Mouse (Mus musculus): ENCODE measurements around the gene Aqp3. TPM values are rescaled to one million over a fixed set of nuclear protein-coding genes. Genes with fewer than 3 reads are reported as not detected.
A peak's percentile ranks its signal among the peaks of the same experiment; 100 is the strongest.

The Aqp3 gene
- polyA plus RNA-seq, 1 experiment from 2014 or later: 7.7 TPM

DNA sequence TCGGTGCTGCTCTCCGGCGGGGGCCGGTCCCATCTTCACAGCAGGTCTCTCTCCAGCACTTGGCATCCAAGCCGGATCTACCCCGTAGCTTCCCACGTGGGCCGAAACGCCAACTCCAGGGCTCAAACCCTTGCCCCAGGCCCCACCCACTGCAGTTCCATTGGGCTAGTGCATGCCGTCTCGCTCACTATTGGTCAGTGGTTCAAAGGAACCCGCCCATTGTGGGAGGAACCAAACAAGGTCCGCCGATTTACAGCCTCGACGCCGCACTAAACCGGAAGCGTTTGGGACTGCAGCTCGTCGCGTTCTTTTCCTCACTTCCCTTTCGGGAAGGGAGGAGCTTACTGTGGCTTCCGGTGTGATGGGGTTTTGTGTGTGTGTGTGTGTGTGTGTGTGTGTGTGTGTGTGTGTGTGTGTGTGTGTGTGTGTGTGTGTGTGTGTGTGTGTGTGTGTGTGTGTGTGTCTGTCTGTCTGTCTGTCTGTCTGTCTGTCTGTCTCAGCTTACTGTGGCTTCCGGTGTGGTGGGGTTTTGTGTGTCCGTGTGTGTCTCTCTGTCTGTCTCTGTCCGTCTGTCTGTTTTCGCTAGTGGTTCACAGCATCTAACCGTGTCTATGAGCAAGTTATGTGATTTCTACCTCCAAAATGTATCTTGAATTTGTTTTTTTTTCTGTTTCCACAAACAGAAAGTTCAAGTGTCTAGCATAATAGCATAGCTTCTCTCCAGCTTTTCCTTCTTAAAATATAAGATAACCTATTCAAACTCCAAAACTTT, 26.4 kb upstream of the Aqp3 start, which contains the start of gene Nol6:
TSS of gene Nol6 (minus strand) at position 276 of the 772 bp plus-strand sequence.
- Histone ChIP-seq H3K4me2 (replicated peaks) (peak within 1 kb of the TSS; percentile 89), H3K27ac (no peak within 1 kb of the TSS; the same call in 1 of the 2 replicates), H3K36me3 (peaks cover 36% of the 10 kb centered on the region), H3K27me3 (no peaks in the 10 kb centered on the region), H3K9ac (peak within 1 kb of the TSS; percentile 73), H3K4me1 (peaks cover 10% of the 10 kb centered on the region), H3K4me3 (peak within 1 kb of the TSS; percentile 76), H3K9me3 (no peaks in the 10 kb centered on the region)
- 3% methylated on average over 29 of the region's 29 CpGs for WGBS
- peak; percentile 100 for ATAC-seq (ENCODE audit: low FRiP score, low read depth)

DNA sequence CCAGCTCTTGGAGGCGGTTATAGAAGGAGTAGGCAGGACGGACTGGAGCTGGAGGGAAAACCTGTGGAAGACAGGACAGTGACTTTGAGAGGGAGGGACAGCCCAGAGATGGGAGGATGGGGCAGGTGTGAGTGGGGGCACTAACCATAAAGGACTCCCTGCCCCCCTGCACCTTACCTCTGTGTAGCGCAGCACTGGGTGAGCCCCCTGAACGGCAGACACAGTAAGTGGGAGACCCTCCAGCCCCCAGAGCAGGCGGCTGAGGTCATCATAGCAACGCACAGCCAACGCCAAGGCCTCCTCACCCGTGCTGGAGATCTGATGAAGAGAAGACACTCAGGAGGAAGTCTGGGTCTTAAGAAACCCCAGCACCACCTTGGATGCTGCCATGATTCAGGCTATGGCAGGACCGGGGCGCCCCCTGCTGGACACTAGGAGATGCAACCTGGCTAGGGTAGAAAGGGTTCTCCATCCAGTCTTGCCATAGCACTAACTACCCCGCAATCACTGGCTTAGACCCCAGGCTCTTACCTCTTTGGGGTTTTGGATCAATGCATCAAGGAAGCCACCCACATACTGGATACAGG, 20.8 kb upstream of the Aqp3 start:
- WGBS: 70% methylated on average over 11 of the region's 11 CpGs
- ATAC-seq (ENCODE audit: low FRiP score, low read depth): 0 out of 2 replicates have a peak, but pooled peaks have one; percentile 12
- H3K27ac ChIP-seq: no peak overlapping the region
- no peak overlapping the region for H3K4me2 ChIP-seq (replicated peaks)
- no peak overlapping the region for H3K9ac ChIP-seq
- H3K4me1 ChIP-seq: peaks cover 10% of the 10 kb centered on the region
- H3K4me3 ChIP-seq: no peak overlapping the region
- no peaks in the 10 kb centered on the region for H3K9me3 ChIP-seq
- no peaks in the 10 kb centered on the region for H3K27me3 ChIP-seq
- H3K36me3 ChIP-seq: peaks cover 91% of the 10 kb centered on the region

DNA sequence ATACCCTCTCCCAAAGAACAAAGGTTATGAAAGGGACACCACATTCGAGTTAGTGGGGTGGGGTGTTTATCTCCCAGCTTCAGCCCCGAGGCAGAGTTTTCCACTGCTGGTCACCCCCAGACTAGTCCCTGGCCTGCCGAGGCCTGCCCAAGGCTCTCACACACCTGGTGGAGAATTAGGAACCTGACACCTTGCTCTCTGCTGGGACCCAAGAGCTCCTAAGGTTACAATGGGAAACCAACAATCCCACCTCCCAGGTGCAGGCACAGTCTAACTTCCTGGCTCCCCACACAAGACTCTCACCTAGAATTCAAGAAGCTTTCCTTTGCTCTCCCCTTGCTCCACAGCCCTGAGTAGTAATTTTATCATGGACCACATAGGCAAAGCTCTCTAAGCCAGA, 18.8 kb upstream of the Aqp3 start:
- WGBS: 67% methylated on average over 3 of the region's 3 CpGs
- no peak for ATAC-seq (ENCODE audit: low FRiP score, low read depth)
- Histone ChIP-seq H3K27ac (no peak overlapping the region), H3K9ac (no peak overlapping the region), H3K27me3 (no peaks in the 10 kb centered on the region), H3K4me2 (replicated peaks) (no peak overlapping the region), H3K36me3 (peaks cover 83% of the 10 kb centered on the region), H3K4me3 (no peak overlapping the region), H3K4me1 (no peaks in the 10 kb centered on the region), H3K9me3 (no peaks in the 10 kb centered on the region)

DNA sequence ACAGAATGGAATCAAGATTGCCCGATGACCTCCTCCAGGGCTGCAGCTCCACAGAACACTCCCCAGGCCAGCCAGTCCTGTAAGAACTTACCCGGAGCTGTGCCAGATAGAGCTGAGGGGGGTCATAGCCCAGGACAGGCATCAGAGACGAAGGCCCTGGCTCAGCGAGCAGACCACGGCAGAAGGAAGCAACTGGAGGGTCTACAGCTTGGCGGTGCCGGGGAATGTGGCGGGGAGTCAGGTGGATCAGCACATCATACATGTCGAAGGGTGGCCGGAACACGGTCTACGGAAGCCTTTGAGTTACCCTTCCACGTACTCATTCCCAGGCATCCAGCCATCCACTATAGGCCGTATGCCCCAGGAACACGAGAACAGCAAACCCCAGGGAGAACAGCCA, 17.8 kb upstream of the Aqp3 start:
- no peaks in the 10 kb centered on the region for H3K9me3 ChIP-seq
- no peaks in the 10 kb centered on the region for H3K4me1 ChIP-seq
- H3K36me3 ChIP-seq: peaks cover 72% of the 10 kb centered on the region
- no peak overlapping the region for H3K9ac ChIP-seq
- ATAC-seq (ENCODE audit: low FRiP score, low read depth): no peak
- no peak overlapping the region for H3K4me2 ChIP-seq (replicated peaks)
- H3K27me3 ChIP-seq: no peaks in the 10 kb centered on the region
- 90% methylated on average over 15 of the region's 15 CpGs for WGBS
- H3K27ac ChIP-seq: no peak overlapping the region
- H3K4me3 ChIP-seq: no peak overlapping the region

DNA sequence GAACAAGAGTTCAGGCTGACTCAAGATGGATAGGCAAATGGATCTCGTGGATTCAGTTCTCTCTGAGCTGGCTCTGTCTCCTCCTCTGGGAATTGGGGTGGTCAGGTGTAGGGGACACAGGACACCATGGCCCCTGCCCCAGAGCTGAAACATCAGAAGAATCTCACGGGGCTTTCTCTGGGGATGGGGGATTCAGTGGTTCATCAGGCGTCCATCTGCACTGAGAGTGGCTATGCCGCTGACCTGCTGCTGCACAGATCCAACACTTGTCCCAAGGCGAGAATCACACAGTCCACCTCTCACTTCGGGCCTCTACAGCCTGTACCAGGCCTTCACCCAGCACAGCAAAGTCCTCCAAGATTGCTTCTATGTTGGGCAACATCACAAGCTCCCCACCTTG, 17.1 kb upstream of the Aqp3 start:
- Histone ChIP-seq H3K4me2 (replicated peaks) (no peak overlapping the region), H3K4me3 (no peak overlapping the region), H3K36me3 (peaks cover 65% of the 10 kb centered on the region), H3K4me1 (no peaks in the 10 kb centered on the region), H3K27me3 (no peaks in the 10 kb centered on the region), H3K27ac (no peak overlapping the region), H3K9ac (no peak overlapping the region), H3K9me3 (no peaks in the 10 kb centered on the region)
- 91% methylated on average over 6 of the region's 6 CpGs for WGBS
- no peak for ATAC-seq (ENCODE audit: low FRiP score, low read depth)

DNA sequence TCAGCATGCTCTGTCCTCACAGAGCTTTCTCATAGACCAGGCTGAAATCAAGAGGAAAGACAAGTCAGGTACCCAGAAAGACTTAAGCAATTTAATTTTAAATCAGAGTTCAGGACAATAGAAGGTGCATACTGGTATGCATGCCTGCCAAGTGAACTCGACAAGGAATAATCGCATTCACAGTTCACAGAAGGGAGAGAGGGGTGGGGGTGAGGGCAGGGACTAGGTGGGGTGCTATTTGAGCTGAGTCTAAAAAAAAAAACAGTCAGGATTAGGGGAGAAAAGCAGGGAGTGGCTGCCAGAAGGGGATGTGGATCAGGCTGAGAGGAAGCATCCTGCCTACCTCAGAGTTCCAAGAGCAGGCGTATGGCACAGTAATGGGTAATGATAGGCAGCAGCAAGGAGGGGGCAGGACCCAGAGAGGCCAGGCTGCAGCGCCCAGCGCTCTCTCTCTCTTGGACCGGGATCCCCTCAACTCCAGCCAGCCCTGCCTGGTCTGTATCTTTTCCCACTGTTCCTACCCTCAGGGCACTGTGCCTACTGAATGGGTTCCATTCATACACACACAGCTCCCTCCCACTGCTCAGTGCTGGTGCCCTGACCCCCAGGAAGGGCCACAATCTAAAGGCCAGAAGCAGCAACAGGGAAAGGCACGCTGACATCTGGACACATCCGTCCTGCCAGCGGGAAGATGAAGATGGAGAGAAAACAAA, 16.5 kb upstream of the Aqp3 start:
- no peaks in the 10 kb centered on the region for H3K27me3 ChIP-seq
- no peak overlapping the region for H3K27ac ChIP-seq
- 0 out of 2 replicates have a peak overlapping the region, but pooled peaks have one; percentile 25 for H3K9ac ChIP-seq
- H3K9me3 ChIP-seq: no peaks in the 10 kb centered on the region
- 87% methylated on average over 9 of the region's 9 CpGs for WGBS
- H3K4me2 ChIP-seq (replicated peaks): no peak overlapping the region
- H3K4me3 ChIP-seq: no peak overlapping the region
- no peak for ATAC-seq (ENCODE audit: low FRiP score, low read depth)
- H3K4me1 ChIP-seq: no peaks in the 10 kb centered on the region
- H3K36me3 ChIP-seq: peaks cover 60% of the 10 kb centered on the region

DNA sequence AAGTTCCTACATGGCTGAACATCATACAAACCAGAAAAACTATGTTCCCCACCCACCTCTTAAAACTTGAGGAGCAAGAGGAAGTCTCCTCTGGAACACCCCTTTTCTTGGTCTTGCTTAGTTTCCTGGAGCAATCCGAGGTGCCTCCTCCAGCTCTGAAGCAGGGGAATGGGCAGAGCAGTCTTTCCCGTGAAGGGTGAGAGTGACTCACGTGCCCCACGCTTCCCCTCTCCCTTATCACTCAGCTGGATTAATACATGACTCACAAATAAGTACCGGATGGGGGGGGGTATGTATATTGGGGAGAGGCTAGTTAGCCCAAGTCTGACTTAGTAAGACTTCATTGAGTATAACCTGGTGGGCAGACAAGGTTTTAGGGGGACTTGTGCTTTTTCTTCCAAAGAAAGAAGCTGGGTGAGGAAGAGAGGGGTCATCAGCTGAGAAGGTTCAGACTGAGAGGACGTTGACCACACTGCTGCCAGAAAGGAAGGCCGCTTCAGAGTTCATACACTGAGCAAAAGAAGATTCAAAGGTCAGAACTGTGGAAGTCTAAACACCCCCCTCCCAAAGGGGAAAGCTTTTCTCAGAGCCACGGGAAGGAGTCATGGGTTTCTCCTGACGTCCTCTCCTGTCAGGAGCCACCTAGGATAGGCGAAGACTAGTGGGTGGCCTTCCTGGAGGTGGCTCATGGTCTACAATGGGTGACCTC, 10.9 kb upstream of the Aqp3 start:
- no peaks in the 10 kb centered on the region for H3K9me3 ChIP-seq
- ATAC-seq (ENCODE audit: low FRiP score, low read depth): no peak
- H3K4me3 ChIP-seq: no peak overlapping the region
- H3K4me2 ChIP-seq (replicated peaks): no peak overlapping the region
- H3K9ac ChIP-seq: no peak overlapping the region
- no peak overlapping the region for H3K27ac ChIP-seq
- H3K36me3 ChIP-seq: peaks cover 3% of the 10 kb centered on the region
- no peaks in the 10 kb centered on the region for H3K27me3 ChIP-seq
- no peaks in the 10 kb centered on the region for H3K4me1 ChIP-seq
- WGBS: 76% methylated on average over 10 of the region's 10 CpGs

DNA sequence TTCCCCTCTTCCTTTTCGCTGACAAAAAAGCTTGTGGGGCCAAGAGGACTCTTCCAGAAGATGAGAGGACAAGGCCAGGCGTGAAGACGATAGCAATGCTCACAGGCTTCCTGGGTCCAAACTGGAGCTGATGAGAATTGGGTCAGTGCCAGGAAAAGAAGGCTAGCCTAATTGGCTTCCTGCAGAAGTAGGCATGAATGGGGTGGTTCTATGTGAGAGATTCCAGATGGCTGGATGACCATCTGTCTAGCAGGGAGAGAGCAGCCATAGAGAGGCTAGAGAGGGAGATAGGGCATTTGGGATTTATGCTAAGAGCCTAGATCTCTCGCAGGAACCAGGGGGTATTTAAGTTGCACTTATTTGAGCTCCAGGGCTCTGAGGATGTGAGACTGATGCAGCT, 9.5 kb upstream of the Aqp3 start:
- 64% methylated on average over 4 of the region's 4 CpGs for WGBS

DNA sequence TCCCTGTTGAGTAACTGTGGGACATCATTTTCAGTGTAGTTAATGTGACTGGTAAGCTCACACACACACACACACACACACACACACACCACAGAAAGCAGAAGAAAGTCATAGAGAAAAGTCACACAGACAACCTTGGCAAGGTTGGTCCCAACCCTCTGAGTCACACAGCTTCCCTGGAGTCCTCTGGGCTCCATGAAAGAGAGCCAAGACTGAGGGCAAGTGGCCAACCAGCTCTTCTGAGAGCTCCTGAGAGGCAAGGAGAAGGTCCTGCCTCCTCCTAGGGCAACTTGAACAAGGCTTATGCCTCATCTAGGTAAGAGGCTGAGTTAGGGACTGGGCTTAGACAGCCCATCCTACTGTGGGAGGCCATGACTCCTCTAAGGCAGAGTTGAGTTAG, 4.9 kb upstream of the Aqp3 start:
- no peak overlapping the region for H3K4me2 ChIP-seq (replicated peaks)
- no peak overlapping the region for H3K27ac ChIP-seq
- no peak overlapping the region for H3K9ac ChIP-seq
- no peak overlapping the region for H3K4me3 ChIP-seq
- H3K4me1 ChIP-seq: peaks cover 9% of the 10 kb centered on the region
- H3K36me3 ChIP-seq: no peaks in the 10 kb centered on the region
- no peaks in the 10 kb centered on the region for H3K9me3 ChIP-seq
- H3K27me3 ChIP-seq: peaks cover 21% of the 10 kb centered on the region
- no peak for ATAC-seq (ENCODE audit: low FRiP score, low read depth)

More for the DNA sequence above, 9.5 kb upstream of the Aqp3 start:
- H3K27ac ChIP-seq: no peak overlapping the region
- no peak for ATAC-seq (ENCODE audit: low FRiP score, low read depth)
- H3K4me3 ChIP-seq: no peak overlapping the region
- no peaks in the 10 kb centered on the region; the same call in 1 of the 2 replicates for H3K36me3 ChIP-seq
- H3K9ac ChIP-seq: no peak overlapping the region; the same call in 1 of the 2 replicates
- H3K4me1 ChIP-seq: no peaks in the 10 kb centered on the region
- no peaks in the 10 kb centered on the region for H3K27me3 ChIP-seq
- no peak overlapping the region for H3K4me2 ChIP-seq (replicated peaks)
- H3K9me3 ChIP-seq: no peaks in the 10 kb centered on the region

DNA sequence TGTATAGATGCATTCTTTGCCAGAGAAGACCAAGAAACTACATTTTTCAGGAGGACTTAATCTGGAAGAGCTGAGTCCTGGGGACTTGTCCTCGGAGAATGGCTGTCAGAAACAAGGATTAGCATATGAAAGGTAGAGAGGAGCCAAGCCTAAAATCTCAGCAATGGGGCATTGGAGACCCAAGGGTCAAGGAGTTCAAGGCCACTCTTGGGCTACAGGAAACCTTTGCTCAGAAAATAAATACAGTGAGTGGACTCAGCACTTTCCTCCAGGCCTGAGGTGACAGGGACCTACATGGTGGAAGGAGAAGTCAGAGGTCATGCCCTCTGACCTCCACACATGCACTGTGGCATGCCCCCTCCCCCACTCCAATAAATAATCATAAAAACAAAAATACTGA, 3.0 kb upstream of the Aqp3 start:
- 29% methylated on average over 1 of the region's 1 CpGs for WGBS

DNA sequence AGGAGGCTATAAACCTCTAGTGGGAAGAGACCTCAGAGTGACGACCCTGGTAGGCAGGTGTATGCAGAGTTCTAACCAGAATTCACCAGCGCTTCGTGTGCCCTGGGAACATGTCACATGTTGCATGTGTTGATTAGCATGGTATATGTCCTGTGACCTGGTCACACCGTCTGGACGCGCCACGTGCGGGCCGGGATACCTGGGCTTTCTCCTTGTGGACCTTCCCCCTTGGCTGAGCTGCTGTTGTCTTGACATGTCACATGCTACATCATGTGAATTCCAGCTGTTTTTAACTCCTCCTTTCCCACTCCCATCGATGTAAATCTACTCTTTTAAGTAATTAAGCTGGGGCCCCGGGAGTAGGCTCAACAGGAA, 581 bp upstream of the Aqp3 start:
- Histone ChIP-seq H3K4me2 (replicated peaks) (peak overlapping the region; percentile 84), H3K4me1 (peaks cover 25% of the 10 kb centered on the region), H3K9me3 (no peaks in the 10 kb centered on the region), H3K27me3 (peaks cover 42% of the 10 kb centered on the region), H3K4me3 (peak overlapping the region; percentile 46), H3K36me3 (no peaks in the 10 kb centered on the region), H3K9ac (no peak overlapping the region; the same call in 1 of the 2 replicates), H3K27ac (no peak overlapping the region)
- ATAC-seq (ENCODE audit: low FRiP score, low read depth): peak; percentile 30; the same call in 1 of the 2 replicates
- 12% methylated on average over 11 of the region's 11 CpGs for WGBS

More for the DNA sequence above, 3.0 kb upstream of the Aqp3 start:
- Histone ChIP-seq H3K4me2 (replicated peaks) (no peak overlapping the region), H3K27me3 (peaks cover 40% of the 10 kb centered on the region), H3K4me1 (peaks cover 20% of the 10 kb centered on the region), H3K36me3 (no peaks in the 10 kb centered on the region), H3K27ac (no peak overlapping the region), H3K9ac (no peak overlapping the region), H3K4me3 (no peak overlapping the region), H3K9me3 (no peaks in the 10 kb centered on the region)
- no peak for ATAC-seq (ENCODE audit: low FRiP score, low read depth)

DNA sequence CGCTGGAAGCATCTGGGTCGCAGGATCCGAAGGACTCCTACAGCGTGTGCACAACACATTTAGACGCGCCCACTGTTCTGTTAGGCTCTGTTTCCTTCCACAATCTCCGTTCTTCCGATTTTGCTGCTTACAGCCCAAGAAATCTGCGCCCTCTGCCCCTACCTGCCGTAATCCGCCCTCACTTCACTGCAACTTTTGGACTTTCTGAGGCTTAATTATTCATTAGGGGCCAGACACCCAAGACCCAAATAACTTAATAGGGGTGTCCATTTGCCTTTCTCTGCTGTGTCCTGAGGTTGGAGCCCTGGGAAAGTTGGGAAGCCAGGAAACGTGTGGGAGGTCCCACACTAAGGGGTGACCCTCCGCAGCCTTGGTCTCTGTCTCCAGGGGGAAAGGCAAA, 602 bp downstream of the Aqp3 start:
- Histone ChIP-seq H3K27me3 (peaks cover 42% of the 10 kb centered on the region), H3K4me1 (peaks cover 25% of the 10 kb centered on the region), H3K36me3 (no peaks in the 10 kb centered on the region), H3K4me2 (replicated peaks) (peak overlapping the region; percentile 84), H3K27ac (no peak overlapping the region), H3K9me3 (no peaks in the 10 kb centered on the region), H3K9ac (peak overlapping the region; percentile 52; the same call in 1 of the 2 replicates), H3K4me3 (peak overlapping the region; percentile 46)
- 42% methylated on average over 13 of the region's 13 CpGs for WGBS
- ATAC-seq (ENCODE audit: low FRiP score, low read depth): no peak

Measured in limb, embryonic 13.5 days (tissue).